Mouse (Mus musculus): Measurements from ENCODE around the gene Stard10. TPM values are rescaled to one million over a fixed set of nuclear protein-coding genes. Genes with fewer than 3 reads are reported as not detected.

The Stard10 gene
- total RNA-seq, 4 experiments from 2014 or later, result 57.4 to 86.0 (median 69.5) TPM

Other genes with a start within 250 kb of the Stard10 start
- gene Fchsd2, start 224.2 kb upstream of the Stard10 start, total RNA-seq (2022), result 10 to 100 TPM; 17.2 to 23.8 (median 19.1) TPM
- gene Atg16l2, start 14.8 kb upstream of the Stard10 start, total RNA-seq (2022), result 10 to 100 TPM in 2 of 4 experiments, 1 to 10 TPM in 2; 5.7 to 12.3 (median 9.3) TPM
- gene Arap1, start 31.0 kb downstream of the Stard10 start, total RNA-seq (2022), result 10 to 100 TPM; 27.2 to 40.0 (median 28.4) TPM
- 1 to 10 TPM in 2 of 4 experiments, not detected in 2; 3.7 to 4.3 TPM for gene Gm45837, start 93.8 kb downstream of the Stard10 start, total RNA-seq (2022)
- 10 to 100 TPM; 46.1 to 58.6 (median 52.8) TPM for gene Pde2a, start 104.6 kb downstream of the Stard10 start, total RNA-seq (2022)